Mouse (Mus musculus) midbrain, embryonic 11.5 days (tissue): Measurements from ENCODE around the gene Depdc7. TPM values are rescaled to one million over a fixed set of nuclear protein-coding genes. Genes with fewer than 3 reads are reported as not detected.

ENCODE experiments used
- ATAC-seq: fragments of 200-750 bp; cut with Nextera tagmentation; 2 replicates; pipeline ENCODE4 v1.8.0; 2017; ENCODE audit warnings: moderate TSS enrichment, moderate library complexity; ENCODE audit not compliant: low FRiP score
- DNase-seq: peaks from one replicate; pipeline ENCODE4 v3.0.0; 2015; ENCODE audit warnings: low spot score; ENCODE audit errors: missing footprints
- H3K27ac ChIP-seq: fragments of 300-500 bp; sonication (generic); 2 replicates; pipeline ENCODE4 v1.5.1; 2014; ENCODE audit warnings: low read depth, low read length
- H3K27me3 ChIP-seq: fragments of 300-500 bp; sonication (generic); 2 replicates; pipeline ENCODE4 v1.6.1; 2014; ENCODE audit warnings: mild to moderate bottlenecking, low read length, moderate library complexity, mixed read lengths; ENCODE audit not compliant: control insufficient read depth, insufficient read depth
- H3K36me3 ChIP-seq: fragments of 300-500 bp; sonication (generic); 2 replicates; pipeline ENCODE4 v1.6.1; 2014; ENCODE audit warnings: mild to moderate bottlenecking, low read length, moderate library complexity, mixed read lengths; ENCODE audit not compliant: control insufficient read depth, insufficient read depth
- H3K4me1 ChIP-seq: fragments of 300-500 bp; sonication (generic); 2 replicates; pipeline ENCODE4 v1.6.1; 2014; ENCODE audit warnings: low read length; ENCODE audit not compliant: control insufficient read depth, insufficient read depth
- H3K4me2 ChIP-seq: fragments of 300-500 bp; sonication (generic); 2 replicates; pipeline ENCODE4 v1.6.1; 2014; ENCODE audit warnings: mild to moderate bottlenecking, moderate library complexity
- H3K4me3 ChIP-seq: fragments of 300-500 bp; sonication (generic); 2 replicates; pipeline ENCODE4 v1.5.1; 2014; ENCODE audit warnings: low read depth, low read length
- H3K9ac ChIP-seq: fragments of 300-500 bp; sonication (generic); 2 replicates; pipeline ENCODE4 v1.6.1; 2014; ENCODE audit warnings: low read length
- H3K9me3 ChIP-seq: fragments of 300-500 bp; sonication (generic); 2 replicates; pipeline ENCODE4 v1.6.1; 2016; ENCODE audit warnings: low read length; ENCODE audit not compliant: control insufficient read depth
- WGBS: fragments of 180-500 bp; shearing (Covaris S2); extraction: QIAGEN DNeasy Blood & Tissue Kit; methylation state at CpG from one replicate; pipeline ENCODE4 v1.1.7; 2014; 5-methylcytosine and 5-hydroxymethylcytosine counted together
- polyA plus RNA-seq: library from polyadenylated mRNA; unstranded; fragments of >200 nt; fragmentation: Nextera tagmentation; extraction: Ambion mirVana; gene quantifications from 2 replicates; pipeline ENCODE4 v1.2.1, GENCODE M21; 2014

The Depdc7 gene
- polyA plus RNA-seq, 1 experiment from 2014 or later = 4.0 TPM

DNA sequence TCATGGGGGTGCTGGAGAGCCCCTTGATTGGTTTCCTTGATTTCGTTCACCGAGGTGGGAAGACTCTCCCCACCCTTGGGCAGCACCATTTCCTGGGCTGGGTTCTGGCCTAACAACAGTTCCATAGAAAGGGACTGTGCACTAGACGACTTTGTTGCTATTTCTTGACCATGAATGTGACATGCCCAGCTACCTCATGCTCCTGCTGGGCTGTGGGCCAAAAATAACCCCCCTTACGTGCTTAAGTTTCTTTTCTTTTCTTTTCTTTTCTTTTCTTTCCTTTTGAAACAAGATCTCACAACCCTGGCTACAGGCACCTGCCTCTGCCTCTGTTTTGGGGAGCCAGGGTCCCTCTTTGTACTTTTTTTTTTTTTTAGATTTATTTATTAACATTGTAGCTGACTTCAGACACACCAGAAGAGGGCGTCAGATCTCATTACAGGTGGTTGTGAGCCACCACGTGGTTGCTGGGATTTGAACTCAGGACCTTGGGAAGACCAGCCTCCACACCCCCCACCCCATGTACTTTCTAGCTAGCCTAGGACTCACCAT is 32.8 kb downstream of the Depdc7 start:
- DNase-seq (no peak), ATAC-seq (no peak)
- no peaks in the 10 kb centered on the region for H3K36me3 ChIP-seq
- H3K4me2 ChIP-seq = no peak overlapping the region
- no peak overlapping the region for H3K9ac ChIP-seq
- peaks cover 12% of the 10 kb centered on the region for H3K4me1 ChIP-seq
- WGBS = 71% methylated on average over 6 of the region's 6 CpGs
- no peaks in the 10 kb centered on the region for H3K27me3 ChIP-seq
- no peak overlapping the region for H3K4me3 ChIP-seq
- H3K9me3 ChIP-seq = no peaks in the 10 kb centered on the region
- no peak overlapping the region for H3K27ac ChIP-seq

DNA sequence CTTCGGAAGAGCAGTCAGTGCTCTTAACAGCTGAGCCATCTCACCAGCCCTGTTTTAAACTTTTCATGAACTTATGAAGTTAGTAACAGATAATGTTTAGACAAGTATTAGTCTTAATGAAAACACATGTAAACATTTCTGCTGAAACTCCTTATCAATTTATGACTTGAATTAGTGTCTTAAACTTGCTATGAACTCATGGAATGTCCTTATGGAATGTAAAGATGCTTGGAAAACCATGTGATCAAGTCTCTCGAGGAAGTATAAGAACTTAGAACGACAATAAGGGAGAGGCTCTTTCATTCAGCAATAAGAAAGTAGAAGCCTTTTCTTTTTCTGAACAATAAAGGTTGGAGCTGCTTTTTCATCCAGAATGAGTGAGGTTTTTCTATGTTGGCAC is 38.3 kb downstream of the Depdc7 start:
- no peaks in the 10 kb centered on the region for H3K36me3 ChIP-seq
- no peak for DNase-seq
- no peaks in the 10 kb centered on the region for H3K9me3 ChIP-seq
- H3K27ac ChIP-seq = no peak overlapping the region
- H3K27me3 ChIP-seq = no peaks in the 10 kb centered on the region
- 90% methylated on average over 3 of the region's 3 CpGs for WGBS
- no peaks in the 10 kb centered on the region for H3K4me1 ChIP-seq
- no peak overlapping the region for H3K4me2 ChIP-seq
- no peak overlapping the region for H3K4me3 ChIP-seq
- no peak for ATAC-seq
- no peak overlapping the region for H3K9ac ChIP-seq

GRCm38 (mm10) chr2:104703158-104703557 is 39.5 kb downstream of the Depdc7 start:
- Histone ChIP-seq H3K4me1 (no peaks in the 10 kb centered on the region), H3K4me2 (no peak overlapping the region), H3K9me3 (no peaks in the 10 kb centered on the region), H3K27me3 (no peaks in the 10 kb centered on the region), H3K4me3 (no peak overlapping the region), H3K9ac (no peak overlapping the region), H3K36me3 (no peaks in the 10 kb centered on the region), H3K27ac (no peak overlapping the region)
- no peak for ATAC-seq
- DNase-seq = no peak
- WGBS = 69% methylated on average over 3 of the region's 3 CpGs

DNA sequence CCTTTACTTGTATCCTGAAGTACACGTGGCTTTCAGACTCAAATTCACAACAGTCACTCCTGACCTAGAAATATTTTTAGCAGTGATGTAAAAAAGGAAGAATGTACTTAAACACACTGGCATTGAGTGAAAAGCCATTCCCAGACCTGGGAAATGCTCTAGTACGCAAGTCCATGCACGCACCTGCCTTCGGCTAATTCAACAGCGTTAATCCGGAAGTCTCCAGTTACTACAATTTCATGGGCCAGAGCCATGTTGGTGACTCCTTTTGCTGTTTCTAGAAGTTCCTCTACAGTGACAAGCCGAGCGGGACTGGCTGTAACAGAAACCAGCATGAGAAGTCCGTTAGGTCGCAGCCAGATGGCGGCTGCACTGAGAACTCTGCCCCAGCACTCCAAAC is 43.0 kb downstream of the Depdc7 start:
- H3K36me3 ChIP-seq = no peaks in the 10 kb centered on the region
- no peak for DNase-seq
- H3K4me3 ChIP-seq = no peak overlapping the region
- no peak for ATAC-seq
- H3K4me2 ChIP-seq = no peak overlapping the region
- no peak overlapping the region for H3K27ac ChIP-seq
- H3K27me3 ChIP-seq = no peaks in the 10 kb centered on the region
- 92% methylated on average over 11 of the region's 11 CpGs for WGBS
- no peaks in the 10 kb centered on the region for H3K4me1 ChIP-seq
- no peak overlapping the region for H3K9ac ChIP-seq
- no peaks in the 10 kb centered on the region for H3K9me3 ChIP-seq

- no peak for DNase-seq
Observed at GRCm38 (mm10) chr2:104692551-104692950, 50.1 kb downstream of the Depdc7 start.

GRCm38 (mm10) chr2:104690720-104691119 is 52.0 kb downstream of the Depdc7 start:
- Histone ChIP-seq H3K4me3 (no peak overlapping the region), H3K4me2 (no peak overlapping the region), H3K9ac (no peak overlapping the region), H3K27me3 (no peaks in the 10 kb centered on the region), H3K36me3 (no peaks in the 10 kb centered on the region), H3K9me3 (no peaks in the 10 kb centered on the region), H3K4me1 (no peaks in the 10 kb centered on the region), H3K27ac (no peak overlapping the region)
- 84% methylated on average over 4 of the region's 4 CpGs for WGBS
- ATAC-seq (no peak), DNase-seq (no peak)

More at GRCm38 (mm10) chr2:104692551-104692950, 50.1 kb downstream of the Depdc7 start:
- Histone ChIP-seq H3K4me3 (no peak overlapping the region), H3K9me3 (no peaks in the 10 kb centered on the region), H3K4me1 (no peaks in the 10 kb centered on the region), H3K36me3 (no peaks in the 10 kb centered on the region), H3K27me3 (no peaks in the 10 kb centered on the region), H3K9ac (no peak overlapping the region), H3K27ac (no peak overlapping the region), H3K4me2 (no peak overlapping the region)
- ATAC-seq = no peak
- WGBS = 86% methylated on average over 2 of the region's 2 CpGs

DNA sequence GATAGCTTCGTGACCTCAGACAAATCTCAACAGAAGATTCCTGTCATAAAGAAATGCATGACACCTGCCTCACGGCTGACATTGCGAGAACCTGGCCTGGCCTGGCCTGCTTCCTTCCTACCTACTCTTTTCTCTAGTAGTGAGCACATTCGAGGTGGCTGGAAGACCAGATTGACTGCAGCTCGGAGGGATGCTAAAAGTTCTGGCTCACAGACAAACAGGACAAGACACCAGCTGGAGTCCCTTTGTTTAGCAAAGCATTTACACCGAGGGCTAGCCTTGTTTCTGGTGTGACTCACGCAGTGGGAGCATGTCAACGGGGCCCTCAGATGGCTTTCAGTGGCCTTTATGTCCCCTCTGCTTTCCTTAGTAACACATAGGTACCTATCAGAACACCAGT is 54.0 kb downstream of the Depdc7 start:
- ATAC-seq (no peak), DNase-seq (no peak)
- 81% methylated on average over 8 of the region's 8 CpGs for WGBS

GRCm38 (mm10) chr2:104688321-104688720 is 54.4 kb downstream of the Depdc7 start:
- Histone ChIP-seq H3K27ac (no peak overlapping the region), H3K9ac (no peak overlapping the region), H3K4me2 (no peak overlapping the region), H3K9me3 (no peaks in the 10 kb centered on the region), H3K36me3 (peaks cover 5% of the 10 kb centered on the region), H3K4me1 (no peaks in the 10 kb centered on the region), H3K4me3 (no peak overlapping the region), H3K27me3 (no peaks in the 10 kb centered on the region)
- 85% methylated on average over 3 of the region's 3 CpGs for WGBS
- DNase-seq (no peak), ATAC-seq (no peak)

More for the DNA sequence above, 54.0 kb downstream of the Depdc7 start:
- H3K9ac ChIP-seq = no peak overlapping the region
- H3K27me3 ChIP-seq = no peaks in the 10 kb centered on the region
- no peak overlapping the region for H3K27ac ChIP-seq
- H3K36me3 ChIP-seq = peaks cover 3% of the 10 kb centered on the region
- no peak overlapping the region for H3K4me3 ChIP-seq
- no peak overlapping the region for H3K4me2 ChIP-seq
- H3K9me3 ChIP-seq = no peaks in the 10 kb centered on the region
- no peaks in the 10 kb centered on the region for H3K4me1 ChIP-seq

- Histone ChIP-seq H3K36me3 (peaks cover 5% of the 10 kb centered on the region), H3K9ac (no peak overlapping the region), H3K4me3 (no peak overlapping the region), H3K27me3 (no peaks in the 10 kb centered on the region), H3K9me3 (no peaks in the 10 kb centered on the region), H3K4me2 (no peak overlapping the region), H3K27ac (no peak overlapping the region), H3K4me1 (no peaks in the 10 kb centered on the region)
- no peak for ATAC-seq
- 65% methylated on average over 3 of the region's 3 CpGs for WGBS
- DNase-seq = no peak
Observed at GRCm38 (mm10) chr2:104687261-104687660, 55.4 kb downstream of the Depdc7 start.
